Mouse (Mus musculus): ENCODE data around the gene Brd3.

GRCm38 (mm10) chr2:27461881-27462660 lies 45.4 kb downstream of the Brd3 start:
- no peak for TF ChIP-seq CTCF (IDR thresholded peaks at IDR 0.05; ENCODE audit: borderline replicate concordance, extremely low read depth, insufficient read depth, insufficient read length)
- no peak for TF ChIP-seq POLR2A (IDR thresholded peaks at IDR 0.05; ENCODE audit: borderline replicate concordance, extremely low read depth, insufficient read depth, insufficient read length, poor library complexity, severe bottlenecking)

Measured in brain, embryonic 14.5 days (tissue).